Mouse (Mus musculus) frontal cortex, postnatal 25 days (tissue): ENCODE data around the gene Slc45a3.
A peak's percentile ranks its signal among the peaks of the same experiment; 100 is the strongest.

ENCODE experiments used
- DNase-seq, 2 experiments: peaks; one replicate each; pipeline ENCODE4 v3.0.0; 2022; ENCODE audit warnings: low spot score in 2 of 2

Slc45a3 gene

GRCm38 (mm10) chr1:131964580-131964979 lies 1.8 kb downstream of the Slc45a3 start:
- DNase-seq: no peak

GRCm38 (mm10) chr1:131965818-131966217 lies 3.1 kb downstream of the Slc45a3 start:
- no peak for DNase-seq

- DNase-seq: no peak
Measured at GRCm38 (mm10) chr1:131967336-131967735, 4.6 kb downstream of the Slc45a3 start.

- DNase-seq: no peak
Measured at GRCm38 (mm10) chr1:131968556-131968955, 5.8 kb downstream of the Slc45a3 start.

- DNase-seq: no peak
Measured at GRCm38 (mm10) chr1:131968983-131969382, 6.2 kb downstream of the Slc45a3 start.

GRCm38 (mm10) chr1:131969825-131970224 lies 7.1 kb downstream of the Slc45a3 start:
- no peak for DNase-seq

- DNase-seq: no peak
Measured at GRCm38 (mm10) chr1:131970322-131970660, 7.5 kb downstream of the Slc45a3 start.

- DNase-seq: no peak
Measured at GRCm38 (mm10) chr1:131970661-131971520, 8.1 kb downstream of the Slc45a3 start.

- no peak for DNase-seq
Measured at GRCm38 (mm10) chr1:131971771-131972497, 9.2 kb downstream of the Slc45a3 start.

- no peak for DNase-seq
Measured at GRCm38 (mm10) chr1:131972498-131973334, 9.9 kb downstream of the Slc45a3 start.

- DNase-seq: no peak
Measured at GRCm38 (mm10) chr1:131973991-131974390, 11.2 kb downstream of the Slc45a3 start.

GRCm38 (mm10) chr1:131976886-131977285 lies 14.1 kb downstream of the Slc45a3 start:
- DNase-seq: no peak

- DNase-seq: no peak
Measured at GRCm38 (mm10) chr1:131980471-131980870, 17.7 kb downstream of the Slc45a3 start.

GRCm38 (mm10) chr1:131981378-131982013 lies 18.7 kb downstream of the Slc45a3 start:
- DNase-seq: peak; percentile 54 to 71

- peak; percentile 53 to 74 for DNase-seq
Measured at GRCm38 (mm10) chr1:131982907-131983306, 20.1 kb downstream of the Slc45a3 start.

GRCm38 (mm10) chr1:131983806-131984205 lies 21.0 kb downstream of the Slc45a3 start:
- DNase-seq: no peak

GRCm38 (mm10) chr1:131987432-131987831 lies 24.7 kb downstream of the Slc45a3 start:
- no peak for DNase-seq

GRCm38 (mm10) chr1:131989476-131989875 lies 26.7 kb downstream of the Slc45a3 start:
- DNase-seq: no peak

GRCm38 (mm10) chr1:131990083-131990760 lies 27.5 kb downstream of the Slc45a3 start:
- no peak for DNase-seq

GRCm38 (mm10) chr1:131992561-131993001 lies 29.8 kb downstream of the Slc45a3 start:
- DNase-seq: no peak
